Mouse (Mus musculus): ENCODE measurements around the gene Knstrn. TPM values are rescaled to one million over a fixed set of nuclear protein-coding genes. Genes with fewer than 3 reads are reported as not detected.

The Knstrn gene
- polyA plus RNA-seq, 1 experiment from 2014 or later, result 186 TPM

DNA sequence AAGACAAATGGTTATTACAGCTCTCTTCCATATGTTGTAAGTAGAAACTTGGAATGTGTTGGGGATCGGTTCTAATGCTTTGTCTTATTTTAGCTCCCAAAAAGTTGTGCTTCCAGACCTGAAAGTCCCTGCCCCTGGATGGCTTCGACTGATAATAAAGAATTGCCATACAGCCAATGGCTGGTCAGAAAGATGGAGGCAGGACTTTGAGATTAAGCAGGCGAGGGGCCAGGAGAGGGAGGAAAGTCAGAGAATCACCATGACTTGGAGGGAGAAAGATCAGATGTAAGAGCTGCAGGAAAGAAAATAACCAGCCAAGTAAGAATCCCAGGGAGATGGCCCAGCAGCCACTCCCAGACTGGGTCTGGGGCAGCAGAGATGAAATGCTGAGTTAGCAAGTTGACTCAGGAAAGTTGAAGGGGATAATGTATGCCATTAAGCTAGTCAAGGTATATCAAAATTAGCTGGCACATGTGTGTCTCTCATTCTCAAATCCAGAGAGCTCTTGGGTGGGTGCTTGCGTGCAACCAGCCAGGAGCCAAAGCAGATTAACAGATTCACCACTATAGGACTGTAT, 11.2 kb upstream of the Knstrn start:
- WGBS, result 64% methylated on average over 4 of the region's 4 CpGs
- no peak for DNase-seq (ENCODE audit: low spot score)
- ATAC-seq (ENCODE audit: insufficient number of reproducible peaks, low FRiP score, low TSS enrichment, low read depth), result no peak

GRCm38 (mm10) chr2:118804474-118804873, 9.3 kb upstream of the Knstrn start:
- Histone ChIP-seq H3K4me1 (ENCODE audit: control insufficient read depth, insufficient read depth, low read length) (no peaks in the 10 kb centered on the region), H3K36me3 (ENCODE audit: control insufficient read depth, insufficient read depth, low read length) (no peaks in the 10 kb centered on the region), H3K4me2 (ENCODE audit: low read depth, severe bottlenecking) (no peak overlapping the region), H3K9ac (ENCODE audit: low read length) (no peak overlapping the region), H3K27me3 (ENCODE audit: control insufficient read depth, insufficient read depth, low read length) (no peaks in the 10 kb centered on the region), H3K4me3 (ENCODE audit: low read depth, low read length) (no peak overlapping the region), H3K9me3 (ENCODE audit: control insufficient read depth, low read length) (no peaks in the 10 kb centered on the region), H3K27ac (replicated peaks; ENCODE audit: low read depth, low read length) (no peak overlapping the region)
- DNase-seq (ENCODE audit: low spot score) (no peak), ATAC-seq (ENCODE audit: insufficient number of reproducible peaks, low FRiP score, low TSS enrichment, low read depth) (no peak)
- WGBS, result 81% methylated on average over 2 of the region's 2 CpGs

More for the DNA sequence above, 11.2 kb upstream of the Knstrn start:
- Histone ChIP-seq H3K4me2 (ENCODE audit: low read depth, severe bottlenecking) (no peak overlapping the region), H3K9me3 (ENCODE audit: control insufficient read depth, low read length) (no peaks in the 10 kb centered on the region), H3K4me1 (ENCODE audit: control insufficient read depth, insufficient read depth, low read length) (no peaks in the 10 kb centered on the region), H3K27ac (replicated peaks; ENCODE audit: low read depth, low read length) (no peak overlapping the region), H3K4me3 (ENCODE audit: low read depth, low read length) (no peak overlapping the region), H3K27me3 (ENCODE audit: control insufficient read depth, insufficient read depth, low read length) (no peaks in the 10 kb centered on the region), H3K9ac (ENCODE audit: low read length) (no peak overlapping the region), H3K36me3 (ENCODE audit: control insufficient read depth, insufficient read depth, low read length) (no peaks in the 10 kb centered on the region)

- Histone ChIP-seq H3K36me3 (ENCODE audit: control insufficient read depth, insufficient read depth, low read length) (no peaks in the 10 kb centered on the region), H3K4me1 (ENCODE audit: control insufficient read depth, insufficient read depth, low read length) (no peaks in the 10 kb centered on the region), H3K4me2 (ENCODE audit: low read depth, severe bottlenecking) (no peak overlapping the region), H3K4me3 (ENCODE audit: low read depth, low read length) (no peak overlapping the region), H3K9ac (ENCODE audit: low read length) (no peak overlapping the region), H3K27me3 (ENCODE audit: control insufficient read depth, insufficient read depth, low read length) (no peaks in the 10 kb centered on the region), H3K9me3 (ENCODE audit: control insufficient read depth, low read length) (no peaks in the 10 kb centered on the region), H3K27ac (replicated peaks; ENCODE audit: low read depth, low read length) (no peak overlapping the region)
- 68% methylated on average over 3 of the region's 3 CpGs for WGBS
- ATAC-seq (ENCODE audit: insufficient number of reproducible peaks, low FRiP score, low TSS enrichment, low read depth) (no peak), DNase-seq (ENCODE audit: low spot score) (no peak)
Observed at GRCm38 (mm10) chr2:118805137-118805536, 8.7 kb upstream of the Knstrn start.

GRCm38 (mm10) chr2:118805756-118806155, 8.0 kb upstream of the Knstrn start:
- 36% methylated on average over 3 of the region's 3 CpGs for WGBS
- Histone ChIP-seq H3K9ac (ENCODE audit: low read length) (no peak overlapping the region), H3K4me2 (ENCODE audit: low read depth, severe bottlenecking) (no peak overlapping the region), H3K4me1 (ENCODE audit: control insufficient read depth, insufficient read depth, low read length) (no peaks in the 10 kb centered on the region), H3K4me3 (ENCODE audit: low read depth, low read length) (no peak overlapping the region), H3K9me3 (ENCODE audit: control insufficient read depth, low read length) (no peaks in the 10 kb centered on the region), H3K27me3 (ENCODE audit: control insufficient read depth, insufficient read depth, low read length) (no peaks in the 10 kb centered on the region), H3K27ac (replicated peaks; ENCODE audit: low read depth, low read length) (no peak overlapping the region), H3K36me3 (ENCODE audit: control insufficient read depth, insufficient read depth, low read length) (no peaks in the 10 kb centered on the region)
- DNase-seq (ENCODE audit: low spot score), result no peak
- ATAC-seq (ENCODE audit: insufficient number of reproducible peaks, low FRiP score, low TSS enrichment, low read depth), result no peak

DNA sequence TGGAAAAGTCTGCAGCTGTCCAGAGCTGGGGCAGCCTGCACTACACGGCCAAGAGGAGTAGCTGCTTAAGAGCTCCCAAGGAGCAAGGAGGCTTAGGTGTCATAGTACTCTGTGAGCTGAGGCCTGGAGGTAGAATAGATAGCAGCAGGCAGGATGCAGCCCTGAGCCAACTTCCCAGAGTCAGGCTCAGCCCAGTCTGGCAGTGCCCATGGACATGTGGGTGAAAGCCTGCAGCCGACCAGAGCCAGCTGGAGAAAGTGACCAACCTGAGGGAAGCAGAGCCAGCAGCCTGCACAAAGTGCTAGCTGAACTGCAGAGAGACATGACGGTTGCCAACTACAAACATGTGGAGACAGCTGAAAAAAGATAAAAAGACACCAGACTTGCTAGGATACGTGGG, 6.9 kb upstream of the Knstrn start:
- 66% methylated on average over 4 of the region's 4 CpGs for WGBS

DNA sequence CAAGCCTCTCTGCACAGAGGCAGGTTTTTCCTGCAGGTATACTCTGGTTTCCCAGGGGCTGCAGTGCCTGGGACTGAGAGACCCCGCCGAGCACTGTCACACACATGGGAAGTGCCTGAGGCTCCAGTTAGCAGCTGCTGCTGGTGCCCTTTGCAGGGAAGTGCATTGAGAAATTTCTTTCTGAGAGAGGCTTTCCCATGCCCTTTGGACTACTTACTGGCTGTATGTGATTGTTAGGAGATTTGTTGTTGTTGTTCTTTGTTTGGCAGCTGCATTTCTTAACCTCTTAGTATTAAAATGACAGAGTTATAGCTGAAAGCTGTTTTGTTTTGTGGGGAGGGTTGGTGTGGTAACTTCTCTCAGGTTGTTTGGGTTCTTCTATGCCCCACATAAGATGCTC, 2.9 kb upstream of the Knstrn start:
- no peak for DNase-seq (ENCODE audit: low spot score)
- 21% methylated on average over 2 of the region's 2 CpGs for WGBS
- Histone ChIP-seq H3K27me3 (ENCODE audit: control insufficient read depth, insufficient read depth, low read length) (no peaks in the 10 kb centered on the region), H3K27ac (replicated peaks; ENCODE audit: low read depth, low read length) (no peak overlapping the region), H3K9ac (ENCODE audit: low read length) (no peak overlapping the region), H3K4me3 (ENCODE audit: low read depth, low read length) (no peak overlapping the region), H3K4me1 (ENCODE audit: control insufficient read depth, insufficient read depth, low read length) (peaks cover 3% of the 10 kb centered on the region; the same call in 1 of the 2 replicates), H3K4me2 (ENCODE audit: low read depth, severe bottlenecking) (no peak overlapping the region), H3K36me3 (ENCODE audit: control insufficient read depth, insufficient read depth, low read length) (no peaks in the 10 kb centered on the region), H3K9me3 (ENCODE audit: control insufficient read depth, low read length) (no peaks in the 10 kb centered on the region)
- no peak for ATAC-seq (ENCODE audit: insufficient number of reproducible peaks, low FRiP score, low TSS enrichment, low read depth)

More for the DNA sequence above, 6.9 kb upstream of the Knstrn start:
- DNase-seq (ENCODE audit: low spot score) (no peak), ATAC-seq (ENCODE audit: insufficient number of reproducible peaks, low FRiP score, low TSS enrichment, low read depth) (no peak)
- H3K27me3 ChIP-seq (ENCODE audit: control insufficient read depth, insufficient read depth, low read length), result no peaks in the 10 kb centered on the region
- H3K4me1 ChIP-seq (ENCODE audit: control insufficient read depth, insufficient read depth, low read length), result no peaks in the 10 kb centered on the region
- no peak overlapping the region for H3K27ac ChIP-seq (replicated peaks; ENCODE audit: low read depth, low read length)
- H3K9me3 ChIP-seq (ENCODE audit: control insufficient read depth, low read length), result no peaks in the 10 kb centered on the region
- H3K9ac ChIP-seq (ENCODE audit: low read length), result no peak overlapping the region
- no peaks in the 10 kb centered on the region for H3K36me3 ChIP-seq (ENCODE audit: control insufficient read depth, insufficient read depth, low read length)
- H3K4me3 ChIP-seq (ENCODE audit: low read depth, low read length), result no peak overlapping the region
- no peak overlapping the region for H3K4me2 ChIP-seq (ENCODE audit: low read depth, severe bottlenecking)

DNA sequence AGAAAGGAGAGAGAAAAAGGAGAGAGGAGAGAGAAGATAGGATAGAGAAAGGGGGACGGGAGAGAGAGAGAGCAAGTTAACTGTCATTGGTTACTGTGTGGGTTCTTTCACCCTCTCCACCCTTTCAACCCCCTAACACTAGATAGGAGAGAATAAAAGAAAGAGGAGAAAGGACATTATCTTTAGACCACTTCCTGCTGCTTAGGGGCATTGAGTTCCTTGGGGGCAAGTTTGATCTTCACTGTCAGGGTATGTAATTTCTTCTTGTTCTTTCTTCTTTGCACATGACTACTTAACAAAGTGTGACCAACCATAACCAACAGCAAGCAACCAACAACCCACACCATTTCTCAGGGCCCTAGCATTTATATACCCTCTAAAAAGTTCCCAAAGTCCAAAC, 1.1 kb upstream of the Knstrn start:
- no peak for DNase-seq (ENCODE audit: low spot score)
- no peaks in the 10 kb centered on the region for H3K27me3 ChIP-seq (ENCODE audit: control insufficient read depth, insufficient read depth, low read length)
- H3K4me2 ChIP-seq (ENCODE audit: low read depth, severe bottlenecking), result no peak overlapping the region
- ATAC-seq (ENCODE audit: insufficient number of reproducible peaks, low FRiP score, low TSS enrichment, low read depth), result no peak
- H3K36me3 ChIP-seq (ENCODE audit: control insufficient read depth, insufficient read depth, low read length), result peaks cover 3% of the 10 kb centered on the region; the same call in 1 of the 2 replicates
- no peak overlapping the region for H3K9ac ChIP-seq (ENCODE audit: low read length)
- WGBS, result 82% methylated on average over 1 of the region's 1 CpGs
- no peaks in the 10 kb centered on the region for H3K9me3 ChIP-seq (ENCODE audit: control insufficient read depth, low read length)
- peaks cover 3% of the 10 kb centered on the region; the same call in 1 of the 2 replicates for H3K4me1 ChIP-seq (ENCODE audit: control insufficient read depth, insufficient read depth, low read length)
- H3K27ac ChIP-seq (replicated peaks; ENCODE audit: low read depth, low read length), result no peak overlapping the region
- H3K4me3 ChIP-seq (ENCODE audit: low read depth, low read length), result no peak overlapping the region

DNA sequence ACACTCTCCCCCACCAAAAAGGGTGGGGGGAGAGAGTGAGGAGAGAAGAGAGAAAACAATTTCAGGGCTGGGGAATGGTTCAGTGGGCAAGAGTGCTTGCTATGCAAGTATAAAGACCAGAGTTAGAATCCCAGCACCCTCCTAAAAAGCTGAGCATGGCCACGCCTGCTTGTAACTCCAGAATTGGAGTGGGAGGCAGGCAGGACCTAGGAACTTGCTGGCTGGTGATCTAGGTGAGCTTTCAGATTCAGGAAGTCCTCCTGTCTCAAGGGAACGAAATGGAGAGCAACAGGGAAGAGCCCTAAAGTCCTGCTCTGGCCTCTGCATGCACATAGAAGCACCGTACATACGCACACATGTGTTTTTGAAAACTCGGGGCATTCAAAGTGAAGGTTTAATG, 9.0 kb downstream of the Knstrn start:
- peaks cover 44% of the 10 kb centered on the region for H3K36me3 ChIP-seq (ENCODE audit: control insufficient read depth, insufficient read depth, low read length)
- 94% methylated on average over 5 of the region's 5 CpGs for WGBS
- ATAC-seq (ENCODE audit: insufficient number of reproducible peaks, low FRiP score, low TSS enrichment, low read depth), result no peak

GRCm38 (mm10) chr2:118824396-118824795, 10.6 kb downstream of the Knstrn start:
- no peak overlapping the region for H3K9ac ChIP-seq (ENCODE audit: low read length)
- H3K27me3 ChIP-seq (ENCODE audit: control insufficient read depth, insufficient read depth, low read length), result no peaks in the 10 kb centered on the region
- no peak overlapping the region for H3K27ac ChIP-seq (replicated peaks; ENCODE audit: low read depth, low read length)
- no peaks in the 10 kb centered on the region; the same call in 1 of the 2 replicates for H3K9me3 ChIP-seq (ENCODE audit: control insufficient read depth, low read length)
- no peak overlapping the region for H3K4me2 ChIP-seq (ENCODE audit: low read depth, severe bottlenecking)
- 93% methylated on average over 4 of the region's 4 CpGs for WGBS
- peaks cover 32% of the 10 kb centered on the region for H3K36me3 ChIP-seq (ENCODE audit: control insufficient read depth, insufficient read depth, low read length)
- no peaks in the 10 kb centered on the region for H3K4me1 ChIP-seq (ENCODE audit: control insufficient read depth, insufficient read depth, low read length)
- DNase-seq (ENCODE audit: low spot score), result no peak
- no peak overlapping the region for H3K4me3 ChIP-seq (ENCODE audit: low read depth, low read length)
- no peak for ATAC-seq (ENCODE audit: insufficient number of reproducible peaks, low FRiP score, low TSS enrichment, low read depth)

More for the DNA sequence above, 9.0 kb downstream of the Knstrn start:
- Histone ChIP-seq H3K9me3 (ENCODE audit: control insufficient read depth, low read length) (no peaks in the 10 kb centered on the region; the same call in 1 of the 2 replicates), H3K27ac (replicated peaks; ENCODE audit: low read depth, low read length) (no peak overlapping the region), H3K4me3 (ENCODE audit: low read depth, low read length) (no peak overlapping the region), H3K4me1 (ENCODE audit: control insufficient read depth, insufficient read depth, low read length) (no peaks in the 10 kb centered on the region), H3K9ac (ENCODE audit: low read length) (no peak overlapping the region), H3K4me2 (ENCODE audit: low read depth, severe bottlenecking) (no peak overlapping the region), H3K27me3 (ENCODE audit: control insufficient read depth, insufficient read depth, low read length) (no peaks in the 10 kb centered on the region)
- DNase-seq (ENCODE audit: low spot score), result no peak

Data from limb, embryonic 11.5 days (tissue).